23 mouse cellular contexts compared by ENCODE assay signal in genomic region chr19:11261522-11261921, GRCm38 (mm10). TPM values are rescaled to one million over a fixed set of nuclear protein-coding genes. Genes with fewer than 3 reads are reported as not detected.
"Had no signal": no experiment of that assay in that cellular context is flagged by ENCODE, and none has a peak within 500 bp of the region (broad histone marks: within the 10 kb centered on the region; RNA-seq: fewer than 3 reads in every experiment).

No protein-coding gene starts in this region.

- DNase-seq: lung, adult 18-20 months; lung, postnatal 14 days; lung, postnatal 36 days; right cerebral cortex, postnatal 14 days; thymus, adult 18-20 months; thymus, postnatal 14 days; thymus, postnatal 36 days had no signal

- H3K27ac ChIP-seq: liver, embryonic 15.5 days; lung, embryonic 15.5 days; midbrain, embryonic 13.5 days; midbrain, embryonic 15.5 days; neural tube, embryonic 12.5 days had no signal

- H3K27me3 ChIP-seq: liver, embryonic 15.5 days; lung, embryonic 15.5 days; megakaryocyte, embryonic 14.5 days; midbrain, embryonic 13.5 days; midbrain, embryonic 15.5 days; neural tube, embryonic 12.5 days had no signal

- ATAC-seq: lung, postnatal 0 days; midbrain, embryonic 13.5 days; midbrain, embryonic 15.5 days had no signal

- H3K36me3 ChIP-seq: liver, embryonic 15.5 days; lung, embryonic 15.5 days; midbrain, embryonic 13.5 days; midbrain, embryonic 15.5 days; neural tube, embryonic 12.5 days had no signal

- H3K4me3 ChIP-seq: liver, embryonic 15.5 days; lung, embryonic 15.5 days; megakaryocyte, embryonic 14.5 days; midbrain, embryonic 13.5 days; midbrain, embryonic 15.5 days; neural tube, embryonic 12.5 days had no signal

RNA-seq across cellular contexts. Expression of gene Ms4a1, which starts 4.5 kb away (rescaled TPM):
- total RNA-seq: midbrain, postnatal 0 days had no signal
- polyA plus RNA-seq: liver, embryonic 15.5 days; lung, embryonic 15.5 days; midbrain, embryonic 11.5 days; midbrain, embryonic 13.5 days; midbrain, embryonic 15.5 days; midbrain, postnatal 0 days; neural tube, embryonic 12.5 days; neural tube, embryonic 14.5 days; stomach, embryonic 16.5 days had no signal

RNA-seq across cellular contexts. Expression of gene Ms4a5, which starts 22.2 kb away (rescaled TPM):
- total RNA-seq: midbrain, postnatal 0 days; monocyte, adult 5-6 weeks; neutrophil, adult 5-6 weeks had no signal
- polyA plus RNA-seq: liver, embryonic 15.5 days; lung, embryonic 15.5 days; lung, postnatal 0 days; midbrain, embryonic 11.5 days; midbrain, embryonic 13.5 days; midbrain, embryonic 15.5 days; midbrain, postnatal 0 days; neural tube, embryonic 12.5 days; neural tube, embryonic 14.5 days; spleen, adult 2 months; stomach, embryonic 14.5 days; stomach, embryonic 16.5 days; thymus, postnatal 0 days had no signal

RNA-seq across cellular contexts. Expression of gene Ms4a12, which starts 29.3 kb away (rescaled TPM):
- total RNA-seq: midbrain, postnatal 0 days; monocyte, adult 5-6 weeks; neutrophil, adult 5-6 weeks had no signal
- polyA plus RNA-seq: liver, embryonic 15.5 days; lung, embryonic 15.5 days; lung, postnatal 0 days; midbrain, embryonic 11.5 days; midbrain, embryonic 13.5 days; midbrain, embryonic 15.5 days; midbrain, postnatal 0 days; neural tube, embryonic 12.5 days; neural tube, embryonic 14.5 days; spleen, adult 2 months; stomach, embryonic 14.5 days; thymus, postnatal 0 days had no signal

RNA-seq across cellular contexts. Expression of gene Ms4a14, which starts 52.7 kb away (rescaled TPM):
- total RNA-seq: neutrophil, adult 5-6 weeks had no signal
- polyA plus RNA-seq: liver, embryonic 15.5 days; midbrain, embryonic 11.5 days; midbrain, embryonic 13.5 days; neural tube, embryonic 12.5 days; neural tube, embryonic 14.5 days; stomach, embryonic 14.5 days had no signal
